Mouse (Mus musculus): Measurements from ENCODE around the gene Foxj3.

GRCm38 (mm10) chr4:119609488-119609887 is 72.7 kb downstream of the Foxj3 start:
- TF ChIP-seq GATA1 (IDR thresholded peaks at IDR 0.05; ENCODE audit: low read length) (no peak), TAL1 (IDR thresholded peaks at IDR 0.05; ENCODE audit: low read length) (no peak)

Measured in erythroblast, embryonic 14.5 days (primary cell).